Mouse (Mus musculus) adrenal gland, adult (tissue): Measurements from ENCODE around the gene Pgm5.

Experiments
- DNase-seq, 2 experiments: peaks; one replicate each; pipeline ENCODE4 v3.0.0; 2022 to 2023; ENCODE audit warnings: low spot score in 1 of 2; ENCODE audit not compliant: inconsistent age in 2 of 2

Gene Pgm5

DNA sequence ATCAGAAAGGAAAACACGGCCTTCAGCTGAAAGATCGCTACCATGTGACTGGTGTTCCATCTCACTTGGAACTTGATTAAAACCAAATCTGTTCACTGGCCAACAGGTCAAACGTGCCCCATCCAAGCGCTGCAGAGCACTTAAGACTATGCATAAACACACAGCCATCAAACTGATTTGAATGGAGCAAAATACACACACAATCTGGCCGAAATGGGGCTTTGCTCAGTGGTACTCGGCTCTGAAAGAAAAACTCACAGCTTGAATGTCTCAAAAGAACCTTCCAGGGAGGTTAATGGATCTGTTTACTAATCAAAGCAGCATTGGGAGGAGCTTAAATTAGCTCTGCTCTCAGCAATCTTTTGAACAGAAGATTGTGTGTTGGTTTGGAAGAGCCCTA is 81.7 kb downstream of the Pgm5 start:
- DNase-seq = no peak

GRCm38 (mm10) chr19:24770345-24770744 is 91.3 kb downstream of the Pgm5 start:
- DNase-seq = no peak

GRCm38 (mm10) chr19:24767401-24767800 is 94.3 kb downstream of the Pgm5 start:
- no peak for DNase-seq

DNA sequence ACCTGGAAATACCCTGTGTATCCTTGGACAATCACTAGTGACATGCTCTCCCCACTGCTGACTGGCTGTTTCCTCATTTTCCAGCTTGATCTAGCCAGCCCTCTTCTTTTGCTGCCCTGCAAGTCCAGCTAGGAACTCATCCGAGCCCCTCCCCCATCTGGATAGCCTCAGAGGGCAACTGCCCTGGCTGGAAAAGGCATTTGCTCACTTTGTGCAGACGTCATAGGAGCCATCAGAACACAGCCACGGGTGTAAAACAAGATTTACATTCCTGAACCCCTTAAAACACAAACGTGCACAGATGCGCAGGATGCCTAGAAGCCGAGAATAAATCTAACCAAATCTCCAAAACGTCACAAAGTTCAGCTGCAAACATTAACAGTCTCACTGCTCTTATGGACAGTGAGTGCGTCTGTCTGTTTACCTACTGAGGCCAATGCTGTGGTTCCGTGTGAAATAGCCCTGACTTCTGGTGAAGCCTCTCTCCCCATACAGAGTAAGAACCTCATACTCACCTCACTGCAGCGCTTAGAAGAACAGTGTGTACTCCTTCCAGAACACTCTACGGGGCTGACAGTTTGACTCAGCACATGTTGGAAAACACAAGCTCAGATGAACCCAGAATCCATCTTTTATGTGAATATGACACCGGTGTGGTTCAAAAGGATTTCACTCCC is 99.0 kb downstream of the Pgm5 start:
- DNase-seq = no peak

- DNase-seq = no peak
These were observed 105.0 kb downstream of the Pgm5 start for GRCm38 (mm10) chr19:24756627-24757026.

DNA sequence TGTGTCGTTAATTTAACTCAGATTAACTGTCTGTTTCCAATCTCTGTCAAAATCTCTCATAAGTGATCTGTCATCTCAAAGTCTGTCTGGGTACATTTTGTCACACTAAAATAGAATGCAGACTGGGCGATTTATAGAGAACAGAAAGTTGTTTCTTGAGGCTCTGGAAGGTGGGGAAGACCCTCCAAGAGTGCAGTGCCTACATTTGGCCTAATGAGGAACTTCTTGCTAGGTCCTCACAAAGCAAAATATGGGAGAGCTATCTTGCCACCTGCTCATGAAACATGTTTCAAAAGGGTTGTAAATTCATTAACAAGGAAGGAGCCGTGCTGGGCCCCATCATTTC is 107.2 kb downstream of the Pgm5 start:
- no peak for DNase-seq

DNA sequence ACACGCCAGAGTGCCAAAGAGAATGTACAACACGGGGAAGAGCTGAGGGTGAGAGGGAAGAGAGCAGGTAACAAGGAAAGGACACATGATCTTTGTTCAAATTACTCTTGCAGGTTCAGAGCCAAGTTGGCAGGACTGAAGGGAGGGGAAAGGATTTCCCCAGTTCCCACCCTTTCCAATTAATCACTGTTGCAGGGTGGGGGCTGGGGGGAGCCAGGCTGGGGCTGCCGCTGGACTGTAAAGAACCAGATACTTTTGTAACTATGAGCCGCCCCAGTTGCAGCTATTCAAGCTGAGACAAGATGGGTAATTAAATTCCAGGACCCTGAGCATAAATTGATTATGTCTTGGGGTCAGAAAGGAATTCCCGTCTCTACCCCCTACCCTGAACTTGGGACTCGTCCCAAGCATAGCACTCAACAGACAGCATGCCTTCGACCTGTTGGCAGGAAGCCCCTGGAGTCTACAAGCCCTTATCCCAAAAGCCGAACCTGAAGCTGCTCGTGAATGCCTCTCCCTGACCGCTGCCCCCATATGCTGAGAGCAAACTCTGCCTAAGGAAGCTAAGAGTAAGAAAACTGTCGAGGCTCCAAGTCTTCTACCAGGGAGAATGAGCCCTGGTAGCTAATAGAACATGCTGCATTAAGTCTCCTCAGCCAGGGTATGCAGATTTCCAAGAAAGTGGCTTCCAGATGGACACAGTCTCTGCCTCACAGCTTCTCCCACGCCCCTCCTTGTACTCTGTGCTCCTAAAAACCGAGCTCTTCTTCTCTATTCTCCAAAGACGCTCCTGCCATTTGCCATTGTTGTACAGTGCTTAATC is 107.8 kb downstream of the Pgm5 start:
- no peak for DNase-seq

DNA sequence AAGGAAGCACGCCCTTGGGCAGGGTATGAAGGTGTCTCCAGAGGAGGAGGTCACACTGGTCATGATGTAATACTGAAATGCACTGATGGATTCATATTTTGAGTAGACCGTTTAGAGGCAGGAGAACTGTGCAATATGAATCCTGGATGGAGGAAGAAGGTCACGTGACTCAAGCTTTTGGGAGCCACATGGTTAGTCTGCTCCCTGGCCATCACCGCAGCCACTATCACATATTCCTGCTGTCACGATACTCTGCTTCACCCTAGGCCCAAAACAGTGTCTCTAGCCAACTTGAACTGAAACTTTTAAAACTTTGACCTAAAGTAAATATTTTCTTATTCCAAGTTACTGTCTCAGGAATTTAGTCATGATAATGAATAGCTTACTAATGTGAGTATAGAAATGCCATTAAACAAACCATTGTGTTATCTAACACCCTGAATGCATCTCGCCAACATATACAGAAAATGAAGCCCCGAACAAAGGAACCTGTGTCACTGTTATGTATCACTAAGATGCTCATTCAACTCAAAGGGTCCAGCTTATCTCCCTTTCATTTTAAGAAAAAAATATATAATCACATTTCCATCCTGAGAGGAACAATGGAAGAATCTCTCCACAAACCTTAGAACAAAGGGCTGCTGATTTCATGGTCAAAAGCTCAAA is 108.6 kb downstream of the Pgm5 start:
- no peak for DNase-seq

GRCm38 (mm10) chr19:24746266-24746875 is 115.3 kb downstream of the Pgm5 start:
- no peak for DNase-seq

DNA sequence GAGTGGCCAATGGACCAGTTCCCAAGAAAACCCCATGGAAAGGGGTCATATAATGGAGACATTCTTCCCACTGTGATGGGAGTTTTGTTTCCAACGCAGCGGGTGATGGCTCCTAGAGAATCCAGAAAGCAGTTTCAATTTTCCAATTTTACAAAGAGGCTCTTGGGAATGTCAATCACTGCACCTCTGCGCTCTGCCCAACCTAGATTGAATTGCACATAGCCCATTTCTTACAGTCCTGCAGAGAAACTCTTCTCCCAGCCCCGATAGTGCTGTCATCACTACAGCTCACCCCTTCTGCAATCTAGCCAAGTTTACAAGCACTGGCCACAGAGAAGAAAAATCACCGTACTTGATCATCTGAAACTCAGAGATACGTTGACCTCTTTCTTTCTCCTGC is 119.0 kb downstream of the Pgm5 start:
- DNase-seq = no peak

DNA sequence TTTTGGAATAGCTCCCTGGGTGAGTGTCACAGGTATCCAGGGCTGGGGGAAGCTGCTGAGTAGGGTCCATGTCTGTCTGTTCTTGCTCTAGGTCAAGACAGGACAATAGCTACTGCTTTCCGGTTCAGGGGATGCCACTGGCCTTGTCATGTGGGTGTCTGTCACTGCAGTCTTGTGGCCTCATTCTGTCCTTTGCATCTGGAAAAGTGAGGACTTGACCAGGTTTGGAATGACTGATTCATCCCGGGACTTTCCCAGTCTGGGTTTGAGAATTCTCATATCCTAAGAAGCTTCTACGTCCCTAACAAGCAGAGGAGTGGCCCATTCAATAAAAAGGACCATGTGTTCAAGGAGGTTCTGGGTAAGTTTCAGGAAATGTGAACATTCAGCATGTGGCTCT is 122.9 kb downstream of the Pgm5 start:
- DNase-seq = no peak

DNA sequence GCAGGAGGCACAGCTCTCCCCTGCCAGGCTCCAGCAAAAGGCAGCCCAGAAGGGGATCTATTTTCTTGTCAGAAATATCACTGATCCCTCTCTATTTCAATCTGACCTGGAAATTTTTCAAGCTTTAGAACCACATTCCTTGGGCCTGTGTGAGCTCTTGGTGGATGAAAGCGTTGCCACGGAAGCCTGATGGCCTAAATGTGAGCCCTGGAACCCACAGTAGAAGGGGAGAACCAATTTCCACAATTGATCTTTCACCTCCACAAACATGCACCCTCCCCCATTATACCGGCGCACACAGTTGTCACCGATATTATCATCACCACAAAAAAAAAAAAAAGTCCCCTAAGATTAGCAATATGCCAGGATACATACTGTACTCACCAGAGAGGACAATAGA is 123.6 kb downstream of the Pgm5 start:
- no peak for DNase-seq

- no peak for DNase-seq
These were observed 126.0 kb downstream of the Pgm5 start for GRCm38 (mm10) chr19:24735484-24736128.

GRCm38 (mm10) chr19:24730661-24731060 is 131.0 kb downstream of the Pgm5 start:
- no peak for DNase-seq

GRCm38 (mm10) chr19:24724362-24724761 is 137.3 kb downstream of the Pgm5 start:
- DNase-seq = no peak

GRCm38 (mm10) chr19:24720448-24720847 is 141.2 kb downstream of the Pgm5 start:
- peak; percentile 41 to 83 for DNase-seq

DNA sequence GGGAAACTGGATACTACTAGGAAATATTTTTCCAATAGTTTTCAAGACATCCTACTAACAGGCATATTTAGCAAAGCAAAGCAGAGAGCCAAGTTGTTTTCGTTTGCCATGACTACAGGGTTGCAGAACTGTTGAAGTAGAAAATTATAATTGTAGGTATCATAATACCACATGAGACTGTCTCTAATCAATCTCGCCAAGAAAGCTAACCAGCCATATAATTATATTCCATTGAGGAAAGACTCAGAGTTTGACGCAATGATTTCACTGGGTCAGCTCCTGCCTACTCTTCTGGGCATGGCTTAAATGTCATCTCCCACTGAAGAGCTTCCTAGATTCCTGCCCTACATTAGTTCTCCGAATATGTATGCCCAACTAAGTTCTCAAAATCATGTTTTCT is 142.2 kb downstream of the Pgm5 start:
- DNase-seq = no peak

DNA sequence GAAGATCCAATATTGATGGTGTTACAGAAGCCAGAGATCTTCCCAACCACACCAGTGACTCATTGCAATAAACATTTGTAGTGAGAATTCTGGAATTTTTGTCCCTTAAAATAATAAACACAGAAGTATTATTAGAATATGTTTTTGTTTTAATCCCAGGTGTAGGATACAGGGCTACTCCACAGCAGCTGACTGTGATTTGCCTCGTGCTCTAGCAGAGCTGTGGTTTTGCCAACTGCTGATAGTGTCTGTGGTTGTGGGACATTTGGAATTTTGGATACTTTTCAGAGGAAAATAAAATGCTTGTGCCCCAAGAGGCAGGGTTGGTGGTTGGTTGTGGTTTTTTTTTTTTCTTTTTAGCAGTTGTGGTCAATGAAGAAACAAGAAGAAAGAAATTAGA is 143.6 kb downstream of the Pgm5 start:
- no peak for DNase-seq

GRCm38 (mm10) chr19:24716303-24717097 is 145.2 kb downstream of the Pgm5 start:
- DNase-seq = no peak

GRCm38 (mm10) chr19:24708032-24708431 is 153.6 kb downstream of the Pgm5 start:
- no peak for DNase-seq
